Mouse (Mus musculus) CH12.LX (cell line): ENCODE data around the gene Prkce. TPM values are rescaled to one million over a fixed set of nuclear protein-coding genes. Genes with fewer than 3 reads are reported as not detected.

Source experiments
- DNase-seq: peaks from one replicate; pipeline ENCODE4 v3.0.0-alpha.2; 2013; ENCODE audit errors: extremely low read depth
- H3K27ac ChIP-seq: 2 replicates; pipeline ENCODE4 v1.5.1; 2012; ENCODE audit warnings: low read depth, mild to moderate bottlenecking, control low read depth, moderate library complexity; ENCODE audit not compliant: insufficient read depth
- H3K27me3 ChIP-seq: replicated peaks from 2 replicates; pipeline ENCODE3; 2012; ENCODE audit warnings: inconsistent platforms
- H3K36me3 ChIP-seq, 2 experiments: replicated peaks in 1 of 2; 2 replicates each; pipeline versions ENCODE3 to v1.6.1; 2012; ENCODE audit warnings: inconsistent platforms in 1 of 2, low read length in 1 of 2, mild to moderate bottlenecking in 1 of 2, mixed read lengths in 1 of 2, moderate library complexity in 1 of 2; ENCODE audit not compliant: control insufficient read depth in 1 of 2, insufficient read depth in 1 of 2
- H3K4me1 ChIP-seq, 2 experiments: 2 replicates each; pipeline ENCODE4 v1.6.1; 2012; ENCODE audit warnings: inconsistent platforms in 1 of 2, moderate library complexity in 1 of 2; ENCODE audit not compliant: insufficient read depth in 2 of 2, control insufficient read depth in 1 of 2
- H3K4me2 ChIP-seq: 2 replicates; pipeline ENCODE4 v1.6.1; 2012; ENCODE audit warnings: low read depth, mild to moderate bottlenecking, control low read depth; ENCODE audit not compliant: poor library complexity, insufficient read depth, severe bottlenecking
- H3K4me3 ChIP-seq, 3 experiments: fragments of 150-350 bp in 1 of 3; sonication (generic) in 1 of 3; replicated peaks in 1 of 3; 2 replicates each; pipeline versions ENCODE3 to v1.5.1; 2011 to 2012; ENCODE audit warnings: low read depth in 2 of 3, low read length in 2 of 3, mild to moderate bottlenecking in 2 of 3, moderate library complexity in 2 of 3, control low read depth in 1 of 3, improper control_type of control experiment in 1 of 3, inconsistent platforms in 1 of 3, mixed read lengths in 1 of 3; ENCODE audit not compliant: poor library complexity in 1 of 3
- H3K79me2 ChIP-seq: replicated peaks from 2 replicates; pipeline ENCODE4 v1.6.1; 2012; ENCODE audit warnings: mild to moderate bottlenecking, moderate library complexity; ENCODE audit not compliant: control insufficient read depth, poor library complexity, insufficient read depth, severe bottlenecking; ENCODE audit errors: extremely low read depth
- H3K9ac ChIP-seq: 2 replicates; pipeline ENCODE4 v1.6.1; 2012; ENCODE audit warnings: low read depth, mild to moderate bottlenecking, control low read depth, moderate library complexity; ENCODE audit not compliant: insufficient read depth
- H3K9me3 ChIP-seq: replicated peaks from 2 replicates; pipeline ENCODE3; 2012; ENCODE audit warnings: low read length, inconsistent platforms, mixed read lengths
- CTCF ChIP-seq, 2 experiments: IDR thresholded peaks in 1 of 2; conservative IDR thresholded peaks in 1 of 2; 2 replicates each; pipeline ENCODE4 v1.5.1; 2011 to 2012; ENCODE audit warnings: low read depth in 2 of 2, low read length in 2 of 2, improper control_type of control experiment in 1 of 2, inconsistent platforms in 1 of 2, mild to moderate bottlenecking in 1 of 2, moderate library complexity in 1 of 2
- E2F4 ChIP-seq: IDR thresholded peaks from 2 replicates; pipeline ENCODE4 v1.6.1; 2011; ENCODE audit warnings: low read depth, low read length, improper control_type of control experiment; ENCODE audit not compliant: insufficient replicate concordance
- IRF4 ChIP-seq: IDR thresholded peaks from 2 replicates; pipeline ENCODE4 v1.6.1; 2014; ENCODE audit warnings: low read depth, mild to moderate bottlenecking, inconsistent platforms, low read length, improper control_type of control experiment
- JUN ChIP-seq: IDR thresholded peaks from 2 replicates; pipeline ENCODE4 v1.6.1; 2011; ENCODE audit warnings: low read depth, mild to moderate bottlenecking, low read length, improper control_type of control experiment, moderate library complexity; ENCODE audit not compliant: insufficient read depth
- JUND ChIP-seq: conservative IDR thresholded peaks from 2 replicates; pipeline ENCODE4 v1.6.1; 2011; ENCODE audit warnings: low read depth, low read length, improper control_type of control experiment
- MAFK ChIP-seq: IDR thresholded peaks from 2 replicates; pipeline ENCODE4 v1.6.1; 2011; ENCODE audit warnings: low read length, improper control_type of control experiment; ENCODE audit not compliant: insufficient replicate concordance
- NELFE ChIP-seq: IDR thresholded peaks from 2 replicates; pipeline ENCODE4 v1.6.1; 2011; ENCODE audit warnings: low read depth, low read length, improper control_type of control experiment
- NRF1 ChIP-seq: IDR thresholded peaks from 2 replicates; pipeline ENCODE4 v1.6.1; 2014; ENCODE audit warnings: low read depth, mild to moderate bottlenecking, inconsistent platforms, low read length, improper control_type of control experiment, moderate library complexity
- RAD21 ChIP-seq: IDR thresholded peaks from 2 replicates; pipeline ENCODE4 v1.6.1; 2011; ENCODE audit warnings: low read depth, mild to moderate bottlenecking, low read length, improper control_type of control experiment, moderate library complexity
- RCOR1 ChIP-seq: conservative IDR thresholded peaks from 2 replicates; pipeline ENCODE4 v1.6.1; 2012; ENCODE audit warnings: low read depth, mild to moderate bottlenecking, inconsistent platforms, low read length, improper control_type of control experiment
- SIN3A ChIP-seq: IDR thresholded peaks from 2 replicates; pipeline ENCODE4 v1.6.1; 2012; ENCODE audit warnings: low read length, improper control_type of control experiment, inconsistent platforms
- SMC3 ChIP-seq: IDR thresholded peaks from 2 replicates; pipeline ENCODE4 v1.6.1; 2011; ENCODE audit warnings: low read depth, low read length, improper control_type of control experiment
- TBP ChIP-seq: conservative IDR thresholded peaks from 2 replicates; pipeline ENCODE4 v1.6.1; 2011; ENCODE audit warnings: low read depth, low read length, improper control_type of control experiment
- UBTF ChIP-seq: IDR thresholded peaks from 2 replicates; pipeline ENCODE4 v1.6.1; 2012; ENCODE audit warnings: low read depth, mild to moderate bottlenecking, inconsistent platforms, low read length, improper control_type of control experiment, moderate library complexity
- USF1 ChIP-seq: IDR thresholded peaks from 2 replicates; pipeline ENCODE4 v1.6.1; 2014; ENCODE audit warnings: low read depth, mild to moderate bottlenecking, inconsistent platforms, low read length, improper control_type of control experiment
- ZMIZ1 ChIP-seq: IDR thresholded peaks from 2 replicates; pipeline ENCODE4 v1.6.1; 2012; ENCODE audit warnings: low read depth, mild to moderate bottlenecking, inconsistent platforms, low read length, improper control_type of control experiment
- ZNF384 ChIP-seq: IDR thresholded peaks from 2 replicates; pipeline ENCODE4 v1.6.1; 2012; ENCODE audit warnings: low read depth, low read length, improper control_type of control experiment, inconsistent platforms
- dilution Hi-C: fragments of 300-500 bp; cut with MboI; formaldehyde crosslinking; loops from 2 replicates; pipeline ENCODE4 v1.14.3; 2020; ENCODE audit warnings: low sequenced_read_pairs; ENCODE audit not compliant: extremely low pct_unique_long_range_greater_than_20kb, extremely low pct_ligation_motif_present
- in situ Hi-C: fragments of 300-500 bp; cut with MboI; formaldehyde crosslinking; loops from 3 replicates; pipeline ENCODE4 v1.14.3; 2019; ENCODE audit warnings: low sequenced_read_pairs, low pct_ligation_motif_present, low pct_unique_long_range_greater_than_20kb, mixed read lengths
- polyA plus RNA-seq: library from polyadenylated mRNA; unstranded; fragments of >175 nt; gene quantifications from 2 replicates; pipeline ENCODE4 v1.2.1, GENCODE M21; 2012; ENCODE audit warnings: low read depth; ENCODE audit not compliant: insufficient read length
- total RNA-seq, 2 experiments: library from RNA; depleted of rRNA; stranded (reverse); fragments of 300-350 nt in 1 of 2; fragments of >200 nt in 1 of 2; gene quantifications; 2 replicates each; pipeline ENCODE4 v1.2.3; 2012 to 2014

Prkce gene
- total and polyA plus RNA-seq, 3 experiments, result 4.1 to 13.2 (median 11.4) TPM

DNA sequence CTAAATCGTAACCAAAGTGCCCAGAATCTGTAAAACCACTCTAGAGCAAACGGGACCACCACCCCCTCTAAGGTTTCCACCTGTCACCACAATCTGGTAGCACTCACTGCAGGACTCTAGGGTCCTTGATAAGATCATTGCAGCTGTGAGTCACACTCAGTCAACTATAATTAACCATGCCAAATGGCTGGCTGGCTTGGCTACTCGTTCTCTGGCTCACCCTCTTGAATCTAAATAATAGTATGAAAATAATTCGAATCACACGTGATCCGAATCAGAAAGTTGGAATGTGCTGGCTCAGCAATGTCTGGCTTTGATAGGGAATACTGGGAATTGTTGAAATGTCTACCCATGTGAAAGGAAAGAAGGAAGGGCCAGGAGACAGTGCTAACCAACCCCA is 288.9 kb downstream of the Prkce start:
- no peaks in the 10 kb centered on the region for H3K9me3 ChIP-seq
- peaks cover 14 to 46% of the 10 kb centered on the region in 2 experiments for H3K4me1 ChIP-seq
- no peaks in the 10 kb centered on the region for H3K27me3 ChIP-seq
- peaks cover 0 to 14% of the 10 kb centered on the region in 2 experiments for H3K36me3 ChIP-seq
- H3K9ac ChIP-seq, result no peak overlapping the region
- no peak overlapping the region for H3K4me3 ChIP-seq
- in situ Hi-C loops, result loop anchor here (25.0 kb wide), 1 partner anchor 794 kb away; no protein-coding TSS in a partner anchor
- no peak overlapping the region for H3K4me2 ChIP-seq
- no peak overlapping the region for H3K27ac ChIP-seq
- DNase-seq, result no peak
- no peaks in the 10 kb centered on the region; the same call in 1 of the 2 replicates for H3K79me2 ChIP-seq
- TF ChIP-seq ZNF384, result no peak
- no peak for TF ChIP-seq UBTF
- TF ChIP-seq SIN3A, result no peak
- no peak for TF ChIP-seq NELFE
- TF ChIP-seq NRF1, result no peak
- TF ChIP-seq E2F4, result no peak
- no peak for TF ChIP-seq JUN
- no peak for TF ChIP-seq IRF4
- no peak for TF ChIP-seq JUND
- TF ChIP-seq RAD21, result no peak
- dilution Hi-C loops, result no loop called here

DNA sequence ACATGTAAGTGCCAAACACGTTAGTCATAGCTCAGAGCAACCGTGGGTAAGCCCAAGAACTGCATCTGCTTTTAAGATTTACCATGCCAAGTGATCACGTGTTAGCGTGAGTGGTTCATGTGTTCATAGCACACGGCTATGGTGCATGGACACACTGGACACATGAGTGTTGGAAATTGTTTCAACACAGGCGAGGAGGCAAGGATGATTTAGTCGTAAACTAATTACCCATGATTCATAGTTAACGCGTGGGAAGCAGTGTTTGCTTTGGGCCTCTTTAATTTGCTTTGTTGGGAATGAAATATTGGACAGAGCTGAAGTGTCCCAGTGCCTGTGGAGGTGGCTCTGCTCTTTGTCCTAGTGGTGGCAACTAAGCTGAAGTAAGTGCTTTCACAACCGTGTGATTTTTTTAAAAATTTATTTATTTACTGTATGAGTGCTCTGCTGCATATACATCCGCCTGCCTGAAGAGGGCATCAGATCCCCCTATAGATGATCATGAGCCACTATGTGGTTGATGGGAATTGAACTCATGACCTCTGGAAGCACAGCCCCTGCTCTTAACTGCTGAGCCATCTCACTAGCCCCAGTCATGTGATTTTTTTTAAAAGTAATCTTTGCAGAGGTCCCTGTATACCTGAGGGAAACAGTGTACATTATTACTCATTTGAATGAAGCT is 290.9 kb downstream of the Prkce start:
- no peak overlapping the region for H3K9ac ChIP-seq
- H3K4me2 ChIP-seq, result no peak overlapping the region
- dilution Hi-C loops, result no loop called here
- no peak overlapping the region for H3K4me3 ChIP-seq
- no peak for TF ChIP-seq ZMIZ1
- peak; percentile 28 for TF ChIP-seq RAD21
- TF ChIP-seq SMC3, result peak; percentile 18; the same call in 1 of the 2 replicates
- no peak for TF ChIP-seq MAFK
- TF ChIP-seq TBP, result no peak
- TF ChIP-seq ZNF384, result peak; percentile 23; the same call in 1 of the 2 replicates
- no peak for TF ChIP-seq NELFE
- TF ChIP-seq RCOR1, result no peak
- no peak for TF ChIP-seq USF1
- peak in 1 of 2 experiments; percentile 46; a peak in 3 of 4 replicates for TF ChIP-seq CTCF (conservative IDR thresholded peaks at IDR 0.05 in 1 of 2, IDR thresholded peaks at IDR 0.05 in 1 of 2; ENCODE audit: low read depth in 2 of 2, low read length in 2 of 2)
- TF ChIP-seq, all 38 proteins: peak for 4
- no peaks in the 10 kb centered on the region for H3K9me3 ChIP-seq
- in situ Hi-C loops, result loop anchor here (25.0 kb wide), 1 partner anchor 796 kb away; no protein-coding TSS in a partner anchor
- H3K4me1 ChIP-seq, result peaks cover 24 to 66% of the 10 kb centered on the region in 2 experiments
- H3K36me3 ChIP-seq, result peaks cover 0 to 14% of the 10 kb centered on the region in 2 experiments
- DNase-seq, result no peak
- no peaks in the 10 kb centered on the region for H3K79me2 ChIP-seq
- no peak overlapping the region for H3K27ac ChIP-seq
- H3K27me3 ChIP-seq, result no peaks in the 10 kb centered on the region
